Mouse (Mus musculus) hindbrain, embryonic 15.5 days (tissue): ENCODE data around the gene Npsr1. TPM values are rescaled to one million over a fixed set of nuclear protein-coding genes. Genes with fewer than 3 reads are reported as not detected.

Experiments used
- ATAC-seq: fragments of 200-750 bp; cut with Nextera tagmentation; 2 replicates; pipeline ENCODE4 v1.8.0; 2017; ENCODE audit warnings: low read depth, moderate number of reproducible peaks, moderate TSS enrichment; ENCODE audit not compliant: low FRiP score
- H3K27ac ChIP-seq: fragments of 300-500 bp; sonication (generic); replicated peaks from 2 replicates; pipeline ENCODE4 v1.5.1; 2015; ENCODE audit warnings: mild to moderate bottlenecking, inconsistent platforms
- H3K27me3 ChIP-seq: fragments of 300-500 bp; sonication (generic); 2 replicates; pipeline ENCODE4 v1.6.1; 2015; ENCODE audit warnings: control low read depth, inconsistent platforms
- H3K36me3 ChIP-seq: fragments of 300-500 bp; sonication (generic); 2 replicates; pipeline ENCODE4 v1.6.1; 2015; ENCODE audit warnings: control low read depth, inconsistent platforms
- H3K4me1 ChIP-seq: fragments of 300-500 bp; sonication (generic); replicated peaks from 2 replicates; pipeline ENCODE4 v1.6.1; 2015; ENCODE audit warnings: control low read depth, inconsistent platforms
- H3K4me2 ChIP-seq: fragments of 300-500 bp; sonication (generic); 2 replicates; pipeline ENCODE4 v1.6.1; 2015; ENCODE audit warnings: moderate library complexity, mild to moderate bottlenecking, inconsistent platforms
- H3K4me3 ChIP-seq: fragments of 300-500 bp; sonication (generic); 2 replicates; pipeline ENCODE4 v1.5.1; 2015; ENCODE audit warnings: mild to moderate bottlenecking, inconsistent platforms
- H3K9ac ChIP-seq: fragments of 300-500 bp; sonication (generic); 2 replicates; pipeline ENCODE4 v1.6.1; 2015; ENCODE audit warnings: inconsistent platforms
- H3K9me3 ChIP-seq: fragments of 300-500 bp; sonication (generic); 2 replicates; pipeline ENCODE4 v1.6.1; 2016; ENCODE audit warnings: control low read depth, inconsistent platforms
- WGBS: fragments of 180-500 bp; shearing (Covaris S2); methylation state at CpG from one replicate; pipeline ENCODE4 v1.1.7; 2015; 5-methylcytosine and 5-hydroxymethylcytosine counted together
- polyA plus RNA-seq: library from polyadenylated mRNA; unstranded; fragments of >200 nt; fragmentation: Nextera tagmentation; extraction: Ambion mirVana; gene quantifications from 2 replicates; pipeline ENCODE4 v1.2.1, GENCODE M21; 2015

The Npsr1 gene
- polyA plus RNA-seq, 1 experiment from 2014 or later, result 0.32 TPM

- Histone ChIP-seq H3K9me3 (no peaks in the 10 kb centered on the region), H3K27me3 (no peaks in the 10 kb centered on the region), H3K4me1 (no peaks in the 10 kb centered on the region), H3K27ac (no peak overlapping the region), H3K4me2 (no peak overlapping the region), H3K9ac (no peak overlapping the region), H3K36me3 (no peaks in the 10 kb centered on the region), H3K4me3 (no peak overlapping the region)
- no peak for ATAC-seq
- 67% methylated on average over 8 of the region's 8 CpGs for WGBS
Observed at GRCm38 (mm10) chr9:24254236-24254635, 156.4 kb downstream of the Npsr1 start.

- H3K4me1 ChIP-seq, result no peaks in the 10 kb centered on the region
- H3K4me2 ChIP-seq, result no peak overlapping the region
- no peak for ATAC-seq
- no peaks in the 10 kb centered on the region for H3K27me3 ChIP-seq
- WGBS, result 87% methylated on average over 2 of the region's 2 CpGs
- H3K4me3 ChIP-seq, result no peak overlapping the region
- no peak overlapping the region for H3K9ac ChIP-seq
- no peaks in the 10 kb centered on the region for H3K36me3 ChIP-seq
- H3K27ac ChIP-seq, result no peak overlapping the region
- H3K9me3 ChIP-seq, result no peaks in the 10 kb centered on the region
Observed at GRCm38 (mm10) chr9:24280498-24281287, 182.9 kb downstream of the Npsr1 start.

GRCm38 (mm10) chr9:24282617-24283016 lies 184.8 kb downstream of the Npsr1 start:
- Histone ChIP-seq H3K4me3 (no peak overlapping the region), H3K36me3 (no peaks in the 10 kb centered on the region), H3K9ac (no peak overlapping the region), H3K4me2 (no peak overlapping the region), H3K27me3 (no peaks in the 10 kb centered on the region), H3K9me3 (no peaks in the 10 kb centered on the region), H3K27ac (no peak overlapping the region), H3K4me1 (no peaks in the 10 kb centered on the region)
- WGBS, result 65% methylated on average over 3 of the region's 3 CpGs
- ATAC-seq, result no peak

GRCm38 (mm10) chr9:24283071-24283470 lies 185.3 kb downstream of the Npsr1 start:
- H3K27ac ChIP-seq, result no peak overlapping the region
- WGBS, result 65% methylated on average over 2 of the region's 2 CpGs
- ATAC-seq, result no peak
- no peaks in the 10 kb centered on the region for H3K9me3 ChIP-seq
- no peak overlapping the region for H3K4me2 ChIP-seq
- no peak overlapping the region for H3K4me3 ChIP-seq
- no peaks in the 10 kb centered on the region for H3K36me3 ChIP-seq
- no peaks in the 10 kb centered on the region for H3K27me3 ChIP-seq
- no peaks in the 10 kb centered on the region for H3K4me1 ChIP-seq
- H3K9ac ChIP-seq, result no peak overlapping the region

GRCm38 (mm10) chr9:24283536-24283935 lies 185.7 kb downstream of the Npsr1 start:
- Histone ChIP-seq H3K9me3 (no peaks in the 10 kb centered on the region), H3K4me2 (no peak overlapping the region), H3K4me3 (no peak overlapping the region), H3K9ac (no peak overlapping the region), H3K27ac (no peak overlapping the region), H3K36me3 (no peaks in the 10 kb centered on the region), H3K4me1 (no peaks in the 10 kb centered on the region), H3K27me3 (no peaks in the 10 kb centered on the region)
- ATAC-seq, result no peak

- H3K9ac ChIP-seq, result no peak overlapping the region
- no peaks in the 10 kb centered on the region for H3K27me3 ChIP-seq
- H3K4me1 ChIP-seq, result no peaks in the 10 kb centered on the region
- no peak overlapping the region for H3K4me3 ChIP-seq
- no peaks in the 10 kb centered on the region for H3K36me3 ChIP-seq
- H3K27ac ChIP-seq, result no peak overlapping the region
- 87% methylated on average over 5 of the region's 5 CpGs for WGBS
- no peak overlapping the region for H3K4me2 ChIP-seq
- H3K9me3 ChIP-seq, result no peaks in the 10 kb centered on the region
- no peak for ATAC-seq
Observed at GRCm38 (mm10) chr9:24284239-24285084, 186.7 kb downstream of the Npsr1 start.

- H3K27me3 ChIP-seq, result no peaks in the 10 kb centered on the region
- no peak for ATAC-seq
- no peak overlapping the region for H3K4me2 ChIP-seq
- H3K9me3 ChIP-seq, result no peaks in the 10 kb centered on the region
- no peak overlapping the region for H3K4me3 ChIP-seq
- H3K4me1 ChIP-seq, result no peaks in the 10 kb centered on the region
- H3K9ac ChIP-seq, result no peak overlapping the region
- 94% methylated on average over 5 of the region's 5 CpGs for WGBS
- no peaks in the 10 kb centered on the region for H3K36me3 ChIP-seq
- no peak overlapping the region for H3K27ac ChIP-seq
Observed at GRCm38 (mm10) chr9:24285419-24285818, 187.6 kb downstream of the Npsr1 start.

- Histone ChIP-seq H3K9ac (no peak overlapping the region), H3K27me3 (no peaks in the 10 kb centered on the region), H3K4me2 (no peak overlapping the region), H3K36me3 (no peaks in the 10 kb centered on the region), H3K4me1 (no peaks in the 10 kb centered on the region), H3K4me3 (no peak overlapping the region), H3K9me3 (no peaks in the 10 kb centered on the region), H3K27ac (no peak overlapping the region)
- WGBS, result 50% methylated on average over 6 of the region's 6 CpGs
- ATAC-seq, result no peak
Observed at GRCm38 (mm10) chr9:24291385-24291784, 193.6 kb downstream of the Npsr1 start.

- no peak for ATAC-seq
- Histone ChIP-seq H3K4me2 (no peak overlapping the region), H3K27ac (no peak overlapping the region), H3K27me3 (no peaks in the 10 kb centered on the region), H3K36me3 (no peaks in the 10 kb centered on the region), H3K9ac (no peak overlapping the region), H3K9me3 (no peaks in the 10 kb centered on the region), H3K4me1 (no peaks in the 10 kb centered on the region), H3K4me3 (no peak overlapping the region)
- 33% methylated on average over 12 of the region's 12 CpGs for WGBS
Observed at GRCm38 (mm10) chr9:24293252-24293959, 195.6 kb downstream of the Npsr1 start.

- no peak overlapping the region for H3K9ac ChIP-seq
- WGBS, result 82% methylated on average over 6 of the region's 6 CpGs
- H3K27ac ChIP-seq, result no peak overlapping the region
- H3K4me1 ChIP-seq, result peaks cover 4% of the 10 kb centered on the region; the same call in 1 of the 2 replicates
- ATAC-seq, result no peak
- H3K4me3 ChIP-seq, result no peak overlapping the region
- no peaks in the 10 kb centered on the region for H3K36me3 ChIP-seq
- H3K4me2 ChIP-seq, result no peak overlapping the region
- H3K27me3 ChIP-seq, result no peaks in the 10 kb centered on the region
- no peaks in the 10 kb centered on the region for H3K9me3 ChIP-seq
Observed at GRCm38 (mm10) chr9:24302906-24303305, 205.1 kb downstream of the Npsr1 start.

GRCm38 (mm10) chr9:24306990-24307389 lies 209.2 kb downstream of the Npsr1 start:
- no peaks in the 10 kb centered on the region for H3K27me3 ChIP-seq
- H3K4me3 ChIP-seq, result no peak overlapping the region
- WGBS, result 41% methylated on average over 5 of the region's 5 CpGs
- H3K9me3 ChIP-seq, result no peaks in the 10 kb centered on the region
- H3K4me1 ChIP-seq, result peaks cover 4% of the 10 kb centered on the region; the same call in 1 of the 2 replicates
- no peak for ATAC-seq
- H3K4me2 ChIP-seq, result no peak overlapping the region
- H3K36me3 ChIP-seq, result no peaks in the 10 kb centered on the region
- no peak overlapping the region for H3K27ac ChIP-seq
- no peak overlapping the region for H3K9ac ChIP-seq

GRCm38 (mm10) chr9:24307400-24307799 lies 209.6 kb downstream of the Npsr1 start:
- H3K4me2 ChIP-seq, result no peak overlapping the region
- no peaks in the 10 kb centered on the region for H3K9me3 ChIP-seq
- no peaks in the 10 kb centered on the region for H3K27me3 ChIP-seq
- H3K9ac ChIP-seq, result no peak overlapping the region
- H3K36me3 ChIP-seq, result no peaks in the 10 kb centered on the region
- peaks cover 4% of the 10 kb centered on the region; the same call in 1 of the 2 replicates for H3K4me1 ChIP-seq
- no peak for ATAC-seq
- no peak overlapping the region for H3K4me3 ChIP-seq
- H3K27ac ChIP-seq, result no peak overlapping the region
- 61% methylated on average over 3 of the region's 3 CpGs for WGBS
